Mouse (Mus musculus): ENCODE results near the gene Ptger4. TPM values are rescaled to one million over a fixed set of nuclear protein-coding genes. Genes with fewer than 3 reads are reported as not detected.
A peak's percentile ranks its signal among the peaks of the same experiment; 100 is the strongest.
"Not testable (repeated sequence)": the region's sequence is repeated elsewhere in the genome, so short reads cannot be mapped to it uniquely, and the experiment has no call there.

The Ptger4 gene
- total RNA-seq, 2 experiments from 2014 or later: 0.82 to 1.1 TPM

DNA sequence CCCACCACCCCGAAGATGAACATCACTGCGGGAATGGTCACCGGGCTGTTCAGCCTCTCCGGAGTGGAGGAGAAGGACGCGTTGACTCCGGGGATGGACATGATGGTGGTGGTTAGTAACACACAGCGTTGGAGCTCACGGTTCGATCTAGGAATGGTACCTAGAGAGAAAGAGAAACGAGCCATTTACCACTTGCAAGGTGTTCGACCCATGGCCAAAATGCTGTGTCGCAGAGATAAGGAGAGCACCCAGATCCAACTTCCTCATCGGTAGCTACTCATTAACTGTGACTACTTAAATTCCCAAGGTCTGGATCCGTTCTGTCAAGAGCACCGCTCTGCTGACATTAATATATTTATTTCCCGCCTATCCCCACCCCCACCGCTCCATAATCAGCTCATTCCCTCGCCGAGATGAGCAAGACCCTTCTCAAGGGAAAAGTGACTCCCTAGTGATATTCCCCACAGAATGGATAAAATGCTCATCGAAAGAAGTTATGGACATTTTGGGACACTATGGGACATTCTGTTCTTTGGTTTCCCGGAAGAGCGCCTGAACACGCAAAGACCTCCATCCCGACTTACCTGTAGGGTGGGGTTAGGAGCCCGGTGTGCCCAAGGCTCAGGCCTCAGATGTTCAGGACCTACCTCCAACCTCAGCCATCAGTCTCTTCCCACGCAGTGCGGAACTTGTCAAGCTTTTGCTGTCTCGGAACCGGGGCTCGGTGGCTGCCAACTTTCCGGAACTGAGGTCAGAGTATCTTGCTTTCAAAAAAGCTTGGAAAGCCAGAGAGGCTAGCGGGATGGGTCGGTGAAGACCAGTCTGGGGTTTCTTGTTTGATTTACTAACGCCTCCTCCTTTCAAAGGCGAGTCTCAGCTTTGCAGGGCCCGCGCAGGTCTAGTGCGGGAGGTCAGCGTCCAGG, 690 bp downstream of the Ptger4 start:
- H3K27ac ChIP-seq: no peak overlapping the region
- no peak for TF ChIP-seq CTCF (conservative IDR thresholded peaks at IDR 0.05)
- peak overlapping the region; percentile 70 for H3K4me3 ChIP-seq
- DNase-seq (ENCODE audit: low spot score in 2 of 2): no peak

GRCm38 (mm10) chr15:5242241-5243035, 1.5 kb downstream of the Ptger4 start:
- no peak for TF ChIP-seq CTCF (conservative IDR thresholded peaks at IDR 0.05)
- no peak for DNase-seq (ENCODE audit: low spot score in 2 of 2)
- Histone ChIP-seq H3K4me3 (peak overlapping the region; percentile 70), H3K27ac (peak overlapping the region; percentile 7; the same call in 1 of the 2 replicates)

DNA sequence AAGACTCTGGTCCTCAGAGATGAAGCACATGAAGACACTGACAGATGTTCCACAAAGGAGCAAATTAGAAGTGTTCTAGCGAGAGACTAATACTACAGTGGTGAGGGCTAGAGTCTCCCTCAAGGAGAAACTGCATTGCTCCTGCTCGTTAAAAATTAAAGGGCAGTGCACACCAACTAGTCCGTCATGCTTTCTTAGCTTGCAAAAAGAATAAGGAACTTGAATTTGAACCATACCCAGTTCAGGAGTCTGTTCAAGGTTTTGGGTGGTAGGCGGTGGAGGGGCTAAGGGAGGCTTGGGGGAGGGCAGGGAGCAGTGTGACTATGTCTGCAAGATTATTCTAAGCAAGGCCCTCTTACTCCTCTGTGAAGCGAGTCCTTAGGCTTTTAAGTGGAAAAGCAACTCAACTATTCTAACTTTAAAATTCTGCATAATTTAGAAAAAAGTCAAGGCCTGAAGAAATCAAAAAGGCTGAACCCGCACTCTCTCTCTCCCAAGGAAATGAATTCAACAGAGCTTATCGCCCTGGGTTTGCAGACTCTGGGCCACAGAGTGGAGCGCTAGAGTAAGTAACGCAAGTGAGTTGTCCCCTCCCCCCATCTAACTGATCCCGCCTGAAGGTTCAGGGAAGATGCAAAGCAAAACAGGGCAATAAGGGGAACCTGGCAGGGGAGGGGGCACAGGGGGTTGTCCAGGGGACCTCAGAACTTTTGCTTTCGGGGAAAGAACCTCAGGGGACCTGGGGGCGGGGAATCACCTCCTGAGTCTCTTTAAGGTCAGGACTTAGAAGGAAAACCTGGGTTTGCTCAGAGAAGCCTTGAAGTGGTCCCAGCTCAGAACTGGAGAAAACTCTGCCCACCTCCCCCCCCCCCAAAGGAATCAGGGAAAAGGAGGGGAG, 2.4 kb downstream of the Ptger4 start:
- Histone ChIP-seq H3K4me3 (peak overlapping the region; percentile 70), H3K27ac (no peak overlapping the region; the same call in 1 of the 2 replicates)
- DNase-seq (ENCODE audit: low spot score in 2 of 2): peak in 1 of 2 experiments; percentile 56
- peak; percentile 50 for TF ChIP-seq CTCF (conservative IDR thresholded peaks at IDR 0.05)

GRCm38 (mm10) chr15:5240360-5240759, 3.6 kb downstream of the Ptger4 start:
- no peak for DNase-seq (ENCODE audit: low spot score in 2 of 2)
- H3K27ac ChIP-seq: no peak overlapping the region
- no peak for TF ChIP-seq CTCF (conservative IDR thresholded peaks at IDR 0.05)
- H3K4me3 ChIP-seq: no peak overlapping the region

- Histone ChIP-seq H3K4me3 (no peak overlapping the region), H3K27ac (no peak overlapping the region)
- no peak for DNase-seq (ENCODE audit: low spot score in 2 of 2)
- no peak for TF ChIP-seq CTCF (conservative IDR thresholded peaks at IDR 0.05)
Observed at GRCm38 (mm10) chr15:5239901-5240300, 4.1 kb downstream of the Ptger4 start.

- Histone ChIP-seq H3K4me3 (no peak overlapping the region), H3K27ac (no peak overlapping the region)
- DNase-seq (ENCODE audit: low spot score in 2 of 2): no peak
- no peak for TF ChIP-seq CTCF (conservative IDR thresholded peaks at IDR 0.05)
Observed at GRCm38 (mm10) chr15:5239361-5239760, 4.6 kb downstream of the Ptger4 start.

- no peak for DNase-seq (ENCODE audit: low spot score in 2 of 2)
- Histone ChIP-seq H3K27ac (no peak overlapping the region), H3K4me3 (no peak overlapping the region)
- no peak for TF ChIP-seq CTCF (conservative IDR thresholded peaks at IDR 0.05)
Observed at GRCm38 (mm10) chr15:5238553-5238952, 5.4 kb downstream of the Ptger4 start.

GRCm38 (mm10) chr15:5238073-5238472, 5.9 kb downstream of the Ptger4 start:
- H3K4me3 ChIP-seq: no peak overlapping the region
- no peak for TF ChIP-seq CTCF (conservative IDR thresholded peaks at IDR 0.05)
- DNase-seq (ENCODE audit: low spot score in 2 of 2): no peak
- H3K27ac ChIP-seq: no peak overlapping the region

- DNase-seq (ENCODE audit: low spot score in 2 of 2): no peak
- Histone ChIP-seq H3K4me3 (no peak overlapping the region), H3K27ac (no peak overlapping the region)
- no peak for TF ChIP-seq CTCF (conservative IDR thresholded peaks at IDR 0.05)
Observed at GRCm38 (mm10) chr15:5237012-5237660, 6.9 kb downstream of the Ptger4 start.

DNA sequence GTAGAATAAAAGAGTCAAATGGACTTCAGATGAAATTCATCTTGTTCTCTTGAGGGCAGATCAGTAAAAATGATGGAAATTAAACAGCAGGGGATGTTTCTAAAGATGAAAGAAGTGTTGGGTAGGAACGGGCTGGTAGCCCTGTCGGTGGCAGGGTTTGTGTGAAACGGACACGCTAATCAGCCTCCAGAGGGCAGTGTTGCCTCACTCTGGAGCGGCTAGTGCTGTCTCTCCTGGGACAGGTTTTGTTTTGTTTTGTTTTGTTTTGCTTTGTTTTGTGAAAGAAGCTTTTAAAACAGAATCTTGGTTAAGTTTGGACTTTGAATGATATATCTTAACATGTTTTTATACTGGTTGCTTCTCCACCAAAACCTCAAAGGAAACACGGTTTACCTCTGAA, 7.4 kb downstream of the Ptger4 start:
- H3K27ac ChIP-seq: no peak overlapping the region
- peak; percentile 99 for TF ChIP-seq CTCF (conservative IDR thresholded peaks at IDR 0.05)
- H3K4me3 ChIP-seq: no peak overlapping the region
- peak; percentile 67 to 84 for DNase-seq (ENCODE audit: low spot score in 2 of 2)

- H3K4me3 ChIP-seq: peak overlapping the region; percentile 47
- H3K27ac ChIP-seq: peak overlapping the region; percentile 74
- no peak for TF ChIP-seq CTCF (conservative IDR thresholded peaks at IDR 0.05)
- DNase-seq (ENCODE audit: low spot score in 2 of 2): peak; percentile 40 to 41
Observed at GRCm38 (mm10) chr15:5235527-5235926, 8.5 kb downstream of the Ptger4 start.

DNA sequence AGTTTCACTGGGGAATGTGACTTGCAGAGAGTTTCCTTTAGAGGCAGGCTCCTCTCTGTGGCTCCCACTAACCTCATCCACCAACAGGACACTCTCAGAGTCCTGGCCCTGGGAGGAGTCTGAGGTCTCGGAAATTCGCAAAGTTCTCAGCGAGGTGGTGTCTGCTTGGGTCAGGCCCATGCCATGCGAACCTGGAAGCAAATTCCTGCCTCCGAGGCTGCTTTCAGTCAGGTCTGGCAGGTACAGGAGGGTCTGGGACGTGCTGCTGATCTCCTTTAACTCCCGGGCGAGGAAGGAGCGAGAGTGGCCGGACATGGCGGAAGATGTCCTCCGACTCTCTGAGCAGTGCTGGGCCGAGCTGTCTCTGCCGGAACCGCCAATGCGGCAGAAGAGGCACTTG, 9.3 kb downstream of the Ptger4 start:
- no peak overlapping the region for H3K4me3 ChIP-seq
- H3K27ac ChIP-seq: peak overlapping the region; percentile 74; the same call in 1 of the 2 replicates
- TF ChIP-seq CTCF (conservative IDR thresholded peaks at IDR 0.05): no peak
- DNase-seq (ENCODE audit: low spot score in 2 of 2): no peak

DNA sequence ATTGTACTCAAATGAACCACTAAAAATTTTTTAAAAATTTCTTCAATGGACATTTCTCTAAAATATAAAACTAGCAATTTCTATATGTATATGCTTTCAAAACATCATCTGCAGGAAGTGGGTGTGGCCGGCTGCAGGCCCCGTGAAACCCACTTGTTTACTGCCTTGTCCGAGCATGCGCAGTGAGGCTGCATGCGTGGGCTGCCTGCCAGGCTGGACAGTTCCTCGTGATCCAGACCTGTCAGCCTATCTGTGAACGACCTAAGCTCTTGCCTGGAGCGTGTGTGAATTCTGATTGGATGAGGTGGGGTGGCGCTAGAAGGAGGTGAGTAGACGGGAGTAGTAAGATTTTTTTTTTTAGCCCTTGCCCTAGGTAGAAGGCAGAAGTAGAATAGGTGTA, 13.2 kb downstream of the Ptger4 start:
- DNase-seq (ENCODE audit: low spot score in 2 of 2); H3K4me3 ChIP-seq; H3K27ac ChIP-seq: not testable (repeated sequence)

Data from layer of hippocampus, adult 2 months (tissue).